Mouse (Mus musculus) heart, embryonic 15.5 days (tissue): ENCODE measurements around the gene Klhl3. TPM values are rescaled to one million over a fixed set of nuclear protein-coding genes. Genes with fewer than 3 reads are reported as not detected.

Experiments used
- ATAC-seq: fragments of 200-750 bp; cut with Nextera tagmentation; replicated peaks from 2 replicates; pipeline ENCODE4 v1.8.0; 2017; ENCODE audit warnings: low read depth, moderate TSS enrichment; ENCODE audit not compliant: insufficient number of reproducible peaks, insufficient read depth, low FRiP score
- H3K27ac ChIP-seq: fragments of 300-500 bp; sonication (generic); 2 replicates; pipeline ENCODE4 v1.5.1; 2015; ENCODE audit warnings: mild to moderate bottlenecking, inconsistent platforms
- H3K27me3 ChIP-seq: fragments of 300-500 bp; sonication (generic); 2 replicates; pipeline ENCODE4 v1.6.1; 2015; ENCODE audit warnings: inconsistent platforms
- H3K36me3 ChIP-seq: fragments of 300-500 bp; sonication (generic); 2 replicates; pipeline ENCODE4 v1.6.1; 2015; ENCODE audit warnings: mild to moderate bottlenecking, inconsistent platforms
- H3K4me1 ChIP-seq: fragments of 300-500 bp; sonication (generic); replicated peaks from 2 replicates; pipeline ENCODE4 v1.6.1; 2015; ENCODE audit warnings: inconsistent platforms
- H3K4me2 ChIP-seq: fragments of 300-500 bp; sonication (generic); 2 replicates; pipeline ENCODE4 v1.6.1; 2015; ENCODE audit warnings: inconsistent platforms, mild to moderate bottlenecking, moderate library complexity
- H3K4me3 ChIP-seq: fragments of 300-500 bp; sonication (generic); 2 replicates; pipeline ENCODE4 v1.5.1; 2015; ENCODE audit warnings: mild to moderate bottlenecking, inconsistent platforms
- H3K9ac ChIP-seq: fragments of 300-500 bp; sonication (generic); 2 replicates; pipeline ENCODE4 v1.6.1; 2015; ENCODE audit warnings: mild to moderate bottlenecking, inconsistent platforms
- H3K9me3 ChIP-seq: fragments of 300-500 bp; sonication (generic); replicated peaks from 2 replicates; pipeline ENCODE4 v1.6.1; 2016; ENCODE audit warnings: inconsistent platforms
- WGBS: fragments of 180-500 bp; shearing (Covaris S2); methylation state at CpG from one replicate; pipeline ENCODE4 v1.1.7; 2015; ENCODE audit warnings: mixed read lengths; 5-methylcytosine and 5-hydroxymethylcytosine counted together
- polyA plus RNA-seq: library from polyadenylated mRNA; unstranded; fragments of >200 nt; fragmentation: Nextera tagmentation; extraction: Ambion mirVana; gene quantifications from 2 replicates; pipeline ENCODE4 v1.2.1, GENCODE M21; 2015

Klhl3 gene
- polyA plus RNA-seq, 1 experiment from 2014 or later, result 7.2 TPM

DNA sequence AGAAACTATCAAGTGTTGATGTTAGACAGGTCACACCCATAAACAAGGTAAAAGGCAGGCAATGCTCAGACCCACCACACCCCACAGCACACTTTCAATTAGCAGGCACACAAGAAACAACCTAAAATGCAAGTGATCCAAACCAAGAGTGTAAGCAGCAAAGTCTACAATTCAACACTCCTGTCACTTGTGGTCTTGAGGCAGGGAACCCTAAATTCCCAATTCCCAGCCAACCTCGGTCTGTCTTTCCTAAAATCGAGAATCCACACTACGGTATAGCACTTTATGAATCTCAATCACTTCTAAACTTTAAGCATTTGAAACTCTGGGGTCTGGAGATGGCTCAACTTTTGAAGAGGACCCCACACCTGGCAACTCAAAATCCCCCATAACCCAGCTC is 10.9 kb upstream of the Klhl3 start:
- no peak overlapping the region for H3K4me2 ChIP-seq
- H3K27me3 ChIP-seq, result no peaks in the 10 kb centered on the region
- H3K36me3 ChIP-seq, result no peaks in the 10 kb centered on the region
- H3K9ac ChIP-seq, result no peak overlapping the region
- H3K4me1 ChIP-seq, result peaks cover 34% of the 10 kb centered on the region
- 81% methylated on average over 3 of the region's 3 CpGs for WGBS
- no peak overlapping the region for H3K27ac ChIP-seq
- H3K9me3 ChIP-seq, result no peaks in the 10 kb centered on the region
- no peak for ATAC-seq
- H3K4me3 ChIP-seq, result no peak overlapping the region

DNA sequence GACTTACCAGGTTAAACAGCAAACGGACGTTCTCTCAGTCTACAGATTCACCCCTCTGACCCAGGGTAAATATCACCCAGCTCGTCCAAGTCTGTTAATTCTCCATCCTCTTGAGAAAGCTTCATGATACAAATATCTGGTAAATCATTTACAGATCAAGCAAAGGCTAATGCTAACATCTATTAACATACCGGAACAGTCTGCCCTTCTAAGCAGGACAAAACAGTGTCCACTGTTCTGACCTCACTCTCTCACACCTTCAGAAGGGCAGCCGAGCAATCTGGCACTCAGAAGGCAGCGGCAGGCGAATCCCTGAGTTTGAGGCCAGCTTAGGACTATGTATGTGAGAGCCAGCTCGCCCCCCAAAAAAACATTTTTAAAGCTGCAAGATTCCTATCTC is 10.0 kb upstream of the Klhl3 start:
- H3K27ac ChIP-seq, result no peak overlapping the region
- H3K4me2 ChIP-seq, result no peak overlapping the region
- WGBS, result 65% methylated on average over 8 of the region's 8 CpGs
- H3K4me3 ChIP-seq, result no peak overlapping the region
- H3K27me3 ChIP-seq, result no peaks in the 10 kb centered on the region
- no peak overlapping the region for H3K9ac ChIP-seq
- H3K4me1 ChIP-seq, result peaks cover 34% of the 10 kb centered on the region
- no peak for ATAC-seq
- H3K9me3 ChIP-seq, result no peaks in the 10 kb centered on the region
- H3K36me3 ChIP-seq, result no peaks in the 10 kb centered on the region

- Histone ChIP-seq H3K9ac (no peak overlapping the region), H3K27me3 (no peaks in the 10 kb centered on the region), H3K36me3 (no peaks in the 10 kb centered on the region), H3K9me3 (no peaks in the 10 kb centered on the region), H3K4me2 (no peak overlapping the region), H3K4me3 (no peak overlapping the region), H3K27ac (no peak overlapping the region), H3K4me1 (peaks cover 34% of the 10 kb centered on the region)
- 63% methylated on average over 10 of the region's 10 CpGs for WGBS
- no peak for ATAC-seq
Observed at GRCm38 (mm10) chr13:58122786-58123297, 9.4 kb upstream of the Klhl3 start.

DNA sequence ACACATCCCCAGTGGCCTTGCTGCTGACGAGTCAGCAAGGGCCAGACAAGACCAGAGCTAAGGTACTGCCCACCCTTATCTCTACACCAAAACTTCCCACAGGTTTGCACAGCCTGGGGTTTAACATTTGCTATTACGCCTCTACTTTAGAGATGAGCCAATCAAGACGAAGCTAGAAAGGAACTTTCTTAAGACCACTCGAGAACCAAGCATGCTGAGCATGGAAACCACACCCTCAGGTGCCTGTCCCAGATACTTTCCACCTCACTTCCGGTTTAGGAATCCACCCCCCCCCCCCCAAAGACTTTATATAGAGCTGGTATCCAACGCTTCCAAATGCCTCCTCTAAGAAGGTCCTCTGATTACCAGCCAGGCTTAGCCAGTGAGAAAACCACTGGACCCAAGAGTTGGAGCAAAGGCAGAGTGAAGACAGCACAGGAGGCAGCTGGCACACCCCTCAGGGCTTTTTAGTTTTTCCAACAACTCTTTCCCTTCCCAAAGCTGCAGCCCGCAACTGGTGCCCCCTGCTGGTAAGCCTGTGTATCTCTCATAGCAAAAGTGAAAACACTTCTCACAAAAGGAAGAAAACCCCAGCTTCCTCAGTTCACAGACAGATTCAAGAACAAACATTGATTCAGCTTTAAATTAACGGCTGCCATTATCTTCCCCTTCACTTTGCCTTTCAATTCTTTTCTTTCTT is 4.1 kb upstream of the Klhl3 start:
- H3K9me3 ChIP-seq, result no peaks in the 10 kb centered on the region
- H3K4me2 ChIP-seq, result no peak overlapping the region
- WGBS, result 54% methylated on average over 8 of the region's 8 CpGs
- H3K27ac ChIP-seq, result no peak overlapping the region
- H3K27me3 ChIP-seq, result no peaks in the 10 kb centered on the region
- ATAC-seq, result no peak
- H3K36me3 ChIP-seq, result no peaks in the 10 kb centered on the region
- no peak overlapping the region for H3K4me3 ChIP-seq
- no peak overlapping the region for H3K9ac ChIP-seq
- H3K4me1 ChIP-seq, result peaks cover 28% of the 10 kb centered on the region

- WGBS, result 85% methylated on average over 2 of the region's 2 CpGs
- Histone ChIP-seq H3K9ac (no peak overlapping the region), H3K27ac (no peak overlapping the region), H3K27me3 (no peaks in the 10 kb centered on the region), H3K4me2 (no peak overlapping the region), H3K9me3 (no peaks in the 10 kb centered on the region), H3K4me3 (no peak overlapping the region), H3K36me3 (no peaks in the 10 kb centered on the region), H3K4me1 (peaks cover 34% of the 10 kb centered on the region)
- ATAC-seq, result no peak
Observed at GRCm38 (mm10) chr13:58116801-58117200, 3.4 kb upstream of the Klhl3 start.

DNA sequence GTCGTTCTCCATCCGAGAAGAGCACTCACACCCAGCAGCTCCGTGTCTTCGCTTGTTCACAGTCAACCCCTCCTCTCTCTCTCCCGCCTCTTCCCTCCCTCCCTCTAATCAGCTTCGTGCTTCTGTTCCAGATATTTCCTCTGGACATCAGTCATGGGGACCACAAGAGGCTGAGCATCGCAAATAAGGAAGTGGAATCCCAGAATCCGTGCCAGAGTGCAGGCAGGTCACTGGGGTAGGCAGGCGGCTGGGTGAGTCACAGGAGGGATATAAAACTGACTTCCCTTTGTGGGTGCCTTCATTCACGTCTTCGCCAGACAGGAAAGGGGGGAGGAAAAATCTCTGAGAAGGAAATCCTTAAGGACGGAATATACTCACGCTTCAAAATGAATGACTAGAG is 1.8 kb upstream of the Klhl3 start:
- H3K4me2 ChIP-seq, result peak overlapping the region; percentile 38
- H3K4me1 ChIP-seq, result peaks cover 30% of the 10 kb centered on the region
- H3K9ac ChIP-seq, result no peak overlapping the region
- 28% methylated on average over 13 of the region's 13 CpGs for WGBS
- ATAC-seq, result peak; percentile 74
- H3K4me3 ChIP-seq, result no peak overlapping the region
- H3K27me3 ChIP-seq, result no peaks in the 10 kb centered on the region
- H3K9me3 ChIP-seq, result no peaks in the 10 kb centered on the region
- H3K36me3 ChIP-seq, result no peaks in the 10 kb centered on the region
- H3K27ac ChIP-seq, result peak overlapping the region; percentile 17

- no peaks in the 10 kb centered on the region for H3K27me3 ChIP-seq
- H3K27ac ChIP-seq, result peak overlapping the region; percentile 67
- 18% methylated on average over 11 of the region's 11 CpGs for WGBS
- H3K4me1 ChIP-seq, result peaks cover 34% of the 10 kb centered on the region
- no peaks in the 10 kb centered on the region for H3K9me3 ChIP-seq
- no peaks in the 10 kb centered on the region for H3K36me3 ChIP-seq
- ATAC-seq, result no peak
- peak overlapping the region; percentile 57 for H3K9ac ChIP-seq
- H3K4me2 ChIP-seq, result peak overlapping the region; percentile 77
- peak overlapping the region; percentile 63 for H3K4me3 ChIP-seq
Observed at GRCm38 (mm10) chr13:58112601-58113041, 771 bp downstream of the Klhl3 start.

DNA sequence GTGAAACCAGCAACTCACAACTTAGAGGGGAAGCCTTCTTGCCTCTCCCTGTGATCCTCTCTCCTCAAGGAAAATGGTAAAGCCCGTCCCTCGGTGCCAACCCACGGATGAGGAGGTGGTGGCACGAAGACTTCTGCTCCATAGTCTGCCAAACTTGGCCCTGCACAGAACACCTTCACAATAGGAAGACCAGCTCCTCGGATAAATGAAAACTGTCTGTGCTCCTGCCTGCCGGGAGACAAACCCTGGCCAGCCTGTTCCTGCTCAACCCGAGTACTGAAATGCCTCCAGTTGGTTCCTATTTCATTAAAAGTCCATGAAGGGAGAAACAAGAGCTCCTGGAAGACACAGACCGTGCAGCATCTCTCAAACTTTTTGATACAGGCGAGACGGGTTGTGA is 1.2 kb downstream of the Klhl3 start:
- Histone ChIP-seq H3K9ac (peak overlapping the region; percentile 57; the same call in 1 of the 2 replicates), H3K4me3 (peak overlapping the region; percentile 63), H3K27me3 (no peaks in the 10 kb centered on the region), H3K36me3 (no peaks in the 10 kb centered on the region), H3K9me3 (no peaks in the 10 kb centered on the region), H3K4me1 (peaks cover 34% of the 10 kb centered on the region), H3K27ac (no peak overlapping the region), H3K4me2 (peak overlapping the region; percentile 77)
- ATAC-seq, result no peak
- 58% methylated on average over 10 of the region's 10 CpGs for WGBS

DNA sequence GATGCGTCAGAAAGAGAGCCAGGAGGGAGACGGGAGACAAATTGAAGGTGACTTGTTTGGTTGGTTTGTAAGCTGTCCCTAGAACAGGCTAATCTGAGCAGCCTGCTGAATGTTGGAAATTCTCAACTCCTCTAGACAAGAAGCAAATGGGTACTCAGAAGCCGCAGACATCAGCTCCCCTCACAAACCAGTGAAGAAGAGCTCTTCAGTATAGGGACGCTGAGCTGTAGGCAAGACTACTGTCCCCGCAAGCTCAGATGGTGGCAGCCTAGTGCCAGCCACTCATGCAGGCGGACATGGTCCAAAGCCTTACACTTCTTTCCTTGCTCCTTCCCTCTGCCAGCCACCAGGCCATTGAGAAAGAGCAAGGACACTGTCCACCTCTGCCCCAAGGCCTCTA is 2.1 kb downstream of the Klhl3 start:
- Histone ChIP-seq H3K36me3 (0 out of 2 replicates have a peak, but pooled peaks cover 1% of the 10 kb centered on the region), H3K27ac (no peak overlapping the region), H3K9me3 (no peaks in the 10 kb centered on the region), H3K4me1 (peaks cover 34% of the 10 kb centered on the region), H3K9ac (no peak overlapping the region), H3K4me3 (no peak overlapping the region), H3K4me2 (peak overlapping the region; percentile 77; the same call in 1 of the 2 replicates), H3K27me3 (no peaks in the 10 kb centered on the region)
- 90% methylated on average over 6 of the region's 6 CpGs for WGBS
- ATAC-seq, result no peak

DNA sequence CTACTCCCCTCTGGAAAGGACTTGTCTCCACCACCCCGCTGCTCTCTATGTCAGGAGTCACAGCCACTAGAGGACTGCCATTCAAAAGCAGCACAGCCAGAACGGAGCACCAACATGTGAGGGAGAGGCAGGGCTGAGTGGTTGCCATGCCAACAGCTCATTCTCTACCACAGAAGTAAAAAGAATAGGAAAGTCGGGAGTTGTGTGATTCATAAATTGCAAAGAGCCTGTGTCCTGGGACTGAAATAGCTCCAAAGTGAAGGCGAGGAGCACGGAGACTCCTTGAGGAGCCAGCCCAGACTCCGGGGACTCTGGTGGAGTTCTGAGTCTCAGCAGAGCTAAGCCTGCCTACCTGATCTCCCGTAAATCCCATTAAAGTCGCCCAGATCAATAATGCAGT is 22.7 kb downstream of the Klhl3 start:
- ATAC-seq, result no peak
- WGBS, result 51% methylated on average over 8 of the region's 8 CpGs
- no peaks in the 10 kb centered on the region for H3K9me3 ChIP-seq

GRCm38 (mm10) chr13:58084396-58084795 is 29.0 kb downstream of the Klhl3 start:
- Histone ChIP-seq H3K27me3 (no peaks in the 10 kb centered on the region), H3K4me3 (no peak overlapping the region), H3K36me3 (no peaks in the 10 kb centered on the region; the same call in 1 of the 2 replicates), H3K27ac (no peak overlapping the region), H3K9ac (no peak overlapping the region), H3K4me2 (no peak overlapping the region), H3K4me1 (peaks cover 12% of the 10 kb centered on the region), H3K9me3 (no peaks in the 10 kb centered on the region)
- no peak for ATAC-seq
- 89% methylated on average over 5 of the region's 5 CpGs for WGBS

More for the DNA sequence above, 22.7 kb downstream of the Klhl3 start:
- H3K4me3 ChIP-seq, result no peak overlapping the region
- H3K9ac ChIP-seq, result no peak overlapping the region
- H3K4me1 ChIP-seq, result peaks cover 12% of the 10 kb centered on the region
- no peaks in the 10 kb centered on the region; the same call in 1 of the 2 replicates for H3K36me3 ChIP-seq
- no peaks in the 10 kb centered on the region for H3K27me3 ChIP-seq
- no peak overlapping the region for H3K4me2 ChIP-seq
- no peak overlapping the region for H3K27ac ChIP-seq

GRCm38 (mm10) chr13:58083521-58083920 is 29.9 kb downstream of the Klhl3 start:
- H3K27me3 ChIP-seq, result no peaks in the 10 kb centered on the region

More at GRCm38 (mm10) chr13:58083521-58083920, 29.9 kb downstream of the Klhl3 start:
- Histone ChIP-seq H3K36me3 (no peaks in the 10 kb centered on the region; the same call in 1 of the 2 replicates), H3K27ac (no peak overlapping the region), H3K9me3 (no peaks in the 10 kb centered on the region), H3K4me3 (no peak overlapping the region), H3K9ac (no peak overlapping the region), H3K4me2 (no peak overlapping the region), H3K4me1 (peaks cover 15% of the 10 kb centered on the region)
- no peak for ATAC-seq
- 79% methylated on average over 11 of the region's 11 CpGs for WGBS
